Mouse (Mus musculus): ENCODE data around the gene Naa38.

The Naa38 gene

GRCm38 (mm10) chr11:69395235-69395633 is at the start of gene Naa38, which contains the start of gene Cyb5d1:
Naa38 (plus strand) TSS chr11:69395487.
Cyb5d1 (minus strand) TSS chr11:69395631.
- peak; percentile 93 to 98 for DNase-seq (ENCODE audit: inconsistent age in 2 of 2, low spot score in 1 of 2)

GRCm38 (mm10) chr11:69346441-69346840 is 48.8 kb upstream of the Naa38 start:
- no peak for DNase-seq (ENCODE audit: inconsistent age in 2 of 2, low spot score in 1 of 2)

- no peak for DNase-seq (ENCODE audit: inconsistent age in 2 of 2, low spot score in 1 of 2)
Observed at GRCm38 (mm10) chr11:69356544-69356943, 38.7 kb upstream of the Naa38 start.

- no peak for DNase-seq (ENCODE audit: inconsistent age in 2 of 2, low spot score in 1 of 2)
Observed at GRCm38 (mm10) chr11:69357690-69358089, 37.6 kb upstream of the Naa38 start.

- no peak for DNase-seq (ENCODE audit: inconsistent age in 2 of 2, low spot score in 1 of 2)
Observed at GRCm38 (mm10) chr11:69362021-69362420, 33.3 kb upstream of the Naa38 start.

DNA sequence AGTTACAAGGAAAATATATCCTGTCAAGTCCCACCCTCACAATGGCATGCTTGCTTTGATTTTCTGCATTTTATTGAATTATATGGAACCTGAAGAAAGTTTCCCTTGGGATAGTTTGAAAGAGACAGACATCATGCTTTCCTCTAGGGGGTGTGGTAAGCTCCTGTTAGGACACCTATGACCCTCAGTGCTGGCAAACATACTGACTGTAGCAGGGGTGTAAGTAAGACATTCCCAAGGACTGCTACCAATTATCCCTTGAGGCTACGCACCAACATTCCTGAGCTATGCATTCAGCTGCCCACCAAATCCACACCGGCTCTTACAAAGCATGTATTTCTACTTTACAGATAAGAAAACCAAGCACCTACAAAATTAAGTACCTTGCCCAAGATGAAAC is 32.8 kb upstream of the Naa38 start:
- no peak for DNase-seq (ENCODE audit: inconsistent age in 2 of 2, low spot score in 1 of 2)

- no peak for DNase-seq (ENCODE audit: inconsistent age in 2 of 2, low spot score in 1 of 2)
Observed at GRCm38 (mm10) chr11:69364376-69364775, 30.9 kb upstream of the Naa38 start.

GRCm38 (mm10) chr11:69364910-69365309 is 30.4 kb upstream of the Naa38 start:
- DNase-seq (ENCODE audit: inconsistent age in 2 of 2, low spot score in 1 of 2), result peak; percentile 96 to 98

DNA sequence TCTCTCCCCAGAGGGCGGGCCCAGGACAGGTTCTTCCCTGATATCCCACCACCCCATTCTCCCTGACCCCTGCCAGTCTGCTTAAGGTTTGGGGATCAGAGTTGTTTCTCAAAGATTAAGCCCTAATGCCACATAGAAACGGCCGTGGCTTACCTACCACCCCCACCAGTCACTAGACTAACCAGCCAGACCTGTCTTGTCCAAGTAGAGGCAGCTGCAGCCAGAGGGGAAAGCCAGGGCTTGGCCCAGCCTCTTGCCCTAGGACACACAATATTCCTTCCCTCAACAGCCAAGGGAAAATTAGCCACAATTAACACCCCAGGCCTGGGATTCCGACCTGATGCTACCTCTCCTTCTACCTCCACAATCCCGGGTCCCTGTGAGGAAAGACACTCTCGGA is 29.6 kb upstream of the Naa38 start:
- DNase-seq (ENCODE audit: inconsistent age in 2 of 2, low spot score in 1 of 2), result no peak

GRCm38 (mm10) chr11:69366157-69366854 is 29.0 kb upstream of the Naa38 start:
- peak; percentile 97 to 98 for DNase-seq (ENCODE audit: inconsistent age in 2 of 2, low spot score in 1 of 2)

GRCm38 (mm10) chr11:69366855-69367615 is 28.3 kb upstream of the Naa38 start:
- peak; percentile 49 to 86 for DNase-seq (ENCODE audit: inconsistent age in 2 of 2, low spot score in 1 of 2)

- peak; percentile 58 to 79 for DNase-seq (ENCODE audit: inconsistent age in 2 of 2, low spot score in 1 of 2)
Observed at GRCm38 (mm10) chr11:69367616-69368355, 27.5 kb upstream of the Naa38 start.

- peak; percentile 64 to 81 for DNase-seq (ENCODE audit: inconsistent age in 2 of 2, low spot score in 1 of 2)
Observed at GRCm38 (mm10) chr11:69368356-69369214, 26.7 kb upstream of the Naa38 start.

DNA sequence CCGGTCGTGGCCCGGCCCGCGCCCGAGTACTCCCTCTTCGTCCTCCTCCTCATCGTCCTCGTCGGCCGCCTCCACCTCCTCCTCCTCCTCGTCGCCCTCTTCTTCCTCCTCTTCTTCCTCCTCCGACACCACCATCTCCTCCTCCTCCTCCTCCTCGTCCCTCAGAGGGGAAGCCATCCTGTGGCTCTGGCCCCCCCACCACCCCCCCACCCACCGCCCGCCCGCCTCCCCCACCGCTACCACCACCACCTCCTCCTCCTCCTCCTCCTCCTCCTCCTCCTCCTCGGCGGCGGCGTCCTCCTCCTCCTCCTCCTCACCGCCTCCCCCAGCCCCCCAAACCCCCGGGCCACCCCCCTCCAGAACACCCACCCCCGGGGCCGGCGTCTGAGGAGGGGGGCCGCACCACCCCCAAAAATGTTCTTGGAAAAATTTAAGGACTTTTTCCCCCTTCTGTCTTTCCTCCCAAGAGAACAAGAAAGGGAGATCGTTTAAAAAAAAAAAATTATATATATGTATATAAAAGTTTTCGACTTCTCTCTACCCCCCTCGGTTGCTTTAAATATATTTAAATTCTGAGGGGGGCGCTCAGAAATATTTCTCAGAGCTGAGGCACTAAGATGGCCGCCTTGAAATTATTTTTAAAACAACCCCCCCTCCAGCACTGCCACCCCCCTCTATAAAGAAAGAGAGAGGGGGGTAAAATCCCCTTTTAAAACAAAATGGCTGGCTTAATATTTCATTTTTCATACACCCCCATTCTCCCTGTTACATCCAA is 25.9 kb upstream of the Naa38 start, which contains the start of gene Chd3:
Gene Chd3, minus strand, starts transcription at position 192 of the 775 bp plus-strand sequence.
- DNase-seq (ENCODE audit: inconsistent age in 2 of 2, low spot score in 1 of 2), result no peak

- no peak for DNase-seq (ENCODE audit: inconsistent age in 2 of 2, low spot score in 1 of 2)
Observed at GRCm38 (mm10) chr11:69369990-69370816, 25.1 kb upstream of the Naa38 start.

GRCm38 (mm10) chr11:69370817-69371215 is 24.5 kb upstream of the Naa38 start:
- DNase-seq (ENCODE audit: inconsistent age in 2 of 2, low spot score in 1 of 2), result peak in 1 of 2 experiments; percentile 57

- DNase-seq (ENCODE audit: inconsistent age in 2 of 2, low spot score in 1 of 2), result no peak
Observed at GRCm38 (mm10) chr11:69371601-69372000, 23.7 kb upstream of the Naa38 start.

- DNase-seq (ENCODE audit: inconsistent age in 2 of 2, low spot score in 1 of 2), result peak in 1 of 2 experiments; percentile 63
Observed at GRCm38 (mm10) chr11:69372056-69372779, 23.1 kb upstream of the Naa38 start.
